Mouse (Mus musculus) naive thymus-derived CD4-positive, alpha-beta T cell, adult 2 months (primary cell): ENCODE measurements around the gene Foxs1.

Experiments
- DNase-seq: peaks from one replicate; pipeline ENCODE4 v3.0.0-alpha.2; 2011; ENCODE audit warnings: low read depth

Foxs1 gene

GRCm38 (mm10) chr2:152933048-152933447, at the start of gene Foxs1:
TSS of gene Foxs1 (minus strand) at chr2:152933208.
- DNase-seq, result no peak

- no peak for DNase-seq
Observed at GRCm38 (mm10) chr2:152976991-152977390, 44.0 kb upstream of the Foxs1 start.

- no peak for DNase-seq
Observed at GRCm38 (mm10) chr2:152965555-152965954, 32.5 kb upstream of the Foxs1 start.

- peak; percentile 46 for DNase-seq
Observed at GRCm38 (mm10) chr2:152962091-152962793, 29.2 kb upstream of the Foxs1 start, which contains the start of gene Ttll9. TSS of gene Ttll9 (plus strand) at chr2:152962485.

GRCm38 (mm10) chr2:152958116-152958515, 25.1 kb upstream of the Foxs1 start:
- no peak for DNase-seq

- DNase-seq, result no peak
Observed at GRCm38 (mm10) chr2:152951850-152952720, 19.1 kb upstream of the Foxs1 start.

- peak; percentile 20 for DNase-seq
Observed at GRCm38 (mm10) chr2:152951065-152951849, 18.2 kb upstream of the Foxs1 start, which contains the start of gene Dusp15. TSS of gene Dusp15 (minus strand) at chr2:152951698.

- no peak for DNase-seq
Observed at GRCm38 (mm10) chr2:152950358-152951064, 17.5 kb upstream of the Foxs1 start.

- DNase-seq, result no peak
Observed at GRCm38 (mm10) chr2:152948438-152949020, 15.5 kb upstream of the Foxs1 start.

- no peak for DNase-seq
Observed at GRCm38 (mm10) chr2:152947098-152947497, 14.1 kb upstream of the Foxs1 start.

- DNase-seq, result no peak
Observed at GRCm38 (mm10) chr2:152944013-152944412, 11.0 kb upstream of the Foxs1 start.

GRCm38 (mm10) chr2:152943568-152943967, 10.6 kb upstream of the Foxs1 start:
- no peak for DNase-seq

- DNase-seq, result no peak
Observed at GRCm38 (mm10) chr2:152942898-152943515, 10.0 kb upstream of the Foxs1 start.

- no peak for DNase-seq
Observed at GRCm38 (mm10) chr2:152941776-152942175, 8.8 kb upstream of the Foxs1 start.

GRCm38 (mm10) chr2:152941106-152941505, 8.1 kb upstream of the Foxs1 start:
- no peak for DNase-seq

- DNase-seq, result peak; percentile 50
Observed at GRCm38 (mm10) chr2:152939846-152940245, 6.8 kb upstream of the Foxs1 start.

- DNase-seq, result peak; percentile 46
Observed at GRCm38 (mm10) chr2:152933614-152934013, 606 bp upstream of the Foxs1 start.

- no peak for DNase-seq
Observed at GRCm38 (mm10) chr2:152931456-152932160, 1.4 kb downstream of the Foxs1 start.

- no peak for DNase-seq
Observed at GRCm38 (mm10) chr2:152930276-152930675, 2.7 kb downstream of the Foxs1 start.

GRCm38 (mm10) chr2:152928988-152929370, 4.0 kb downstream of the Foxs1 start:
- no peak for DNase-seq
